Mouse (Mus musculus) ES-E14 (cell line): Measurements from ENCODE around the gene Ccdc96.

ENCODE experiments used
- CHD2 ChIP-seq: IDR thresholded peaks from 2 replicates; pipeline ENCODE4 v1.6.1; 2014; ENCODE audit warnings: mild to moderate bottlenecking, low read depth, low read length, inconsistent platforms
- MAFK ChIP-seq: IDR thresholded peaks from 2 replicates; pipeline ENCODE4 v1.6.1; 2014; ENCODE audit warnings: mild to moderate bottlenecking, low read depth, low read length, inconsistent platforms; ENCODE audit not compliant: insufficient read depth
- ZC3H11A ChIP-seq: IDR thresholded peaks from 2 replicates; pipeline ENCODE4 v1.6.1; 2012; ENCODE audit warnings: low read depth, mild to moderate bottlenecking, inconsistent platforms, low read length, borderline replicate concordance
- ZNF384 ChIP-seq: IDR thresholded peaks from 2 replicates; pipeline ENCODE4 v1.6.1; 2012; ENCODE audit warnings: low read depth, low read length, inconsistent platforms

DNA sequence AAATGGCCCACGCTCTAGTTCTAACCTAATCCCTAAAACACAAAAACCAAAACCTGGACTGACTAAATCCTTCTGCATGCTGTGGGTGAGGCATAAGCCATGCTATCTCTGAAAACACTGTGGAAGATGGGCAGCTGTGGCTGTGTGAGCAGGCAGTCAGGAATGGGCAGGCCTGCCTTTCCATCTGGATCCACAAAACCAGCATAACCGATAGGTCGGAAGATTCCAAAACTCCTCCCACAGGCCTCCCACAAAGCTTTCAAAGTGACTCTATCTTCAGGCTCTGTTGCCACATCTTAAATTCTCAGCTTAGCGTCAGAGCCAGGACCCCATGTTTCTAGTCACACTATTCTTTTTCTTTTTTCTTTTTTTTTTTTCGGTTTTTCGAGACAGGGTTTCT, 9.5 kb downstream of the Ccdc96 start:
- TF ChIP-seq ZC3H11A, result no peak
- TF ChIP-seq CHD2, result no peak
- no peak for TF ChIP-seq MAFK
- TF ChIP-seq ZNF384, result no peak
